Mouse (Mus musculus) embryonic fibroblast, embryonic 13.5 days (primary cell): Measurements from ENCODE around the gene Ttc13. TPM values are rescaled to one million over a fixed set of nuclear protein-coding genes. Genes with fewer than 3 reads are reported as not detected.

Experiments used
- H3K27ac ChIP-seq: 2 replicates; pipeline ENCODE4 v1.5.1; 2012; ENCODE audit warnings: low read length, control low read depth, inconsistent platforms; ENCODE audit not compliant: insufficient read depth
- H3K4me1 ChIP-seq: 2 replicates; pipeline ENCODE4 v1.6.1; 2011; ENCODE audit warnings: low read length; ENCODE audit not compliant: control insufficient read depth, insufficient read depth
- H3K4me3 ChIP-seq: 2 replicates; pipeline ENCODE4 v1.5.1; 2011; ENCODE audit warnings: mild to moderate bottlenecking, control low read depth, low read length; ENCODE audit not compliant: insufficient read depth
- CTCF ChIP-seq: IDR thresholded peaks from 2 replicates; pipeline ENCODE4 v1.5.1; 2011; ENCODE audit warnings: mild to moderate bottlenecking, control low read depth, low read length, moderate library complexity, borderline replicate concordance; ENCODE audit not compliant: insufficient read depth
- POLR2A ChIP-seq: IDR thresholded peaks from 2 replicates; pipeline ENCODE4 v1.6.1; 2011; ENCODE audit warnings: low read depth, mild to moderate bottlenecking, control low read depth, low read length, moderate library complexity
- polyA plus RNA-seq: library from polyadenylated mRNA; stranded (reverse); fragments of >200 nt; gene quantifications from 2 replicates; pipeline ENCODE4 v1.2.4, GENCODE M21; 2011; ENCODE audit warnings: low read depth; ENCODE audit not compliant: missing spikeins, insufficient read length

Ttc13 gene
- polyA plus RNA-seq, result 54.1 and 55.6 TPM in 2 replicates

DNA sequence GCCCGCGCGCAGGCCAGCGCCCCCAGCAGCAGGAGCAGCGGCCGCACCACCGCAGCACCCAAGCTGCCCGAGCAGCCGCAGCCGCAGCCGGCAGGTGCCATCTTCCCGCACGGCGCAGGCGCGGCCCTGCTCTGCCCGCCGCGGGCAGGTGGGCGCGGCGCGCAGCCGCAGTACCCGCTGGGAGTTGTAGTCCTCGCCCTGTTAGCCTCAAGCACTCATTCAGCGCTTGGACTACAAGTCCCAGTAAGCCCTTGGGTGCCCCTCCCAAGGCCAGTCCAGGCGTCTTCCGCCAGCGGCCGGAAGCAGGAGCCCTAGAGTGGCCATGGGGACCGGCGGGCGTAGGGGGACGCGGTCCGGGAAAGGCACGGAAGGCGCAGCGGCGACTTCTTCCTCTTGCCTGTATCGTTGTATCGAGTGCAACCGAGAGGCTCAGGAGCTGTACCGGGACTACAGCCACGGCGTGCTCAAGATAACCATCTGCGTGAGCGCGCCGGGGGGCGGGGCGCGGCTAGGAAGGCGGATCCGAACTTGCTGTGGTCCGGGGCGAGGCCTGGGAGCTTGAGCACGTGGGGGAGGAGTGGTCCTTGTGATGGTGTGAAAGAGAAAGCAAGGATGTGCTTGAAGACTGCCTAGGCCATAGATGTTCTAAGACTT is at the start of gene Ttc13, which contains the start of gene Arv1:
Ttc13 (minus strand) TSS at position 122 of the 654 bp plus-strand sequence.
Arv1 (plus strand) TSS at position 278 of the 654 bp plus-strand sequence.
- no peak for TF ChIP-seq CTCF
- TF ChIP-seq POLR2A, result peak; percentile 33
- peaks cover 8% of the 10 kb centered on the region; the same call in 1 of the 2 replicates for H3K4me1 ChIP-seq
- H3K27ac ChIP-seq, result peak within 1 kb of the TSS; percentile 21; the same call in 1 of the 2 replicates
- peak within 1 kb of the TSS; percentile 89 for H3K4me3 ChIP-seq

GRCm38 (mm10) chr8:124763061-124763460 is 41.3 kb upstream of the Ttc13 start:
- H3K4me3 ChIP-seq, result no peak overlapping the region
- no peaks in the 10 kb centered on the region for H3K4me1 ChIP-seq
- TF ChIP-seq CTCF (no peak), POLR2A (no peak)

GRCm38 (mm10) chr8:124758544-124758943 is 36.8 kb upstream of the Ttc13 start:
- Histone ChIP-seq H3K27ac (no peak overlapping the region), H3K4me3 (no peak overlapping the region), H3K4me1 (no peaks in the 10 kb centered on the region)
- peak; percentile 52; the same call in 1 of the 2 replicates for TF ChIP-seq CTCF
- no peak for TF ChIP-seq POLR2A

More at GRCm38 (mm10) chr8:124763061-124763460, 41.3 kb upstream of the Ttc13 start:
- no peak overlapping the region for H3K27ac ChIP-seq

DNA sequence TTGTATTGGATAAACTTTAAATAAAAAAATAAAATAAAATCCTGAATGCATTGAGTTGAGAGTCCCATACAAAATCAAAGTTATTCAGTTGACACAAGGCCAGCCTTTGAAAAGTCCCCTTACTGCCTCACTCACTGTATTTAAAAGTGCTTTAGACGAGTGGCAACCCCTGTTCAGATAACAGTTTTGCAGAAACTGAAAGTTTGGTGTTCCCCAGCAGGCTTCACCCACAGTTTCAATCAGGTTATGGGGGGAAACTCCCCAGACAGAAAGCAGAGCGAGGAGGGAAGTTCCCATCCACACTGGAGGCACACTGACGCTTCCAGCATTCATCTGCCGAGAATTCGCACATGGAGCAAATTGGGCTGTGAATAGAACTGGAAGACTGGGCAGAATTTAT is 34.8 kb upstream of the Ttc13 start:
- Histone ChIP-seq H3K27ac (no peak overlapping the region), H3K4me1 (no peaks in the 10 kb centered on the region), H3K4me3 (no peak overlapping the region)
- TF ChIP-seq POLR2A, result no peak
- TF ChIP-seq CTCF, result no peak

DNA sequence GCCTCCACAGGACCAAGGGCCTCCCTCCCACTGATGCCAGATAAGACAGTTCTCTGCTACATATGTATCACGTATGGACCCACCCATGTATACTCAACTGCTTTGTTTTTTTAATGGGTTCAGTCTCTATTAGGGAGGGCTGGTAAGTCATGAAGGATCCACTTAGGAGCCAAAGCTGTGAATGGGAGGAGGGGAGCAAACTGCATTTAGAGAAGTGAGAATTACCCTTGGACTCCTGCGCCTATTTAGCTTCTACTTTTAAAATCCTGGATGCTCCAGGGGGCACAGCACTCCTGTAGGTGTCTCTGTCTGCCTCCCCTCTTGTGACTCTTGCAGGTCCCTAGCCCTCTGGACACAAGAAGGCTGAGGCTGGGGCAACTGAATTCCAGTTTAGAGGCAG is 34.4 kb upstream of the Ttc13 start:
- TF ChIP-seq CTCF, result no peak
- no peak for TF ChIP-seq POLR2A
- no peaks in the 10 kb centered on the region for H3K4me1 ChIP-seq
- no peak overlapping the region for H3K27ac ChIP-seq
- no peak overlapping the region for H3K4me3 ChIP-seq

DNA sequence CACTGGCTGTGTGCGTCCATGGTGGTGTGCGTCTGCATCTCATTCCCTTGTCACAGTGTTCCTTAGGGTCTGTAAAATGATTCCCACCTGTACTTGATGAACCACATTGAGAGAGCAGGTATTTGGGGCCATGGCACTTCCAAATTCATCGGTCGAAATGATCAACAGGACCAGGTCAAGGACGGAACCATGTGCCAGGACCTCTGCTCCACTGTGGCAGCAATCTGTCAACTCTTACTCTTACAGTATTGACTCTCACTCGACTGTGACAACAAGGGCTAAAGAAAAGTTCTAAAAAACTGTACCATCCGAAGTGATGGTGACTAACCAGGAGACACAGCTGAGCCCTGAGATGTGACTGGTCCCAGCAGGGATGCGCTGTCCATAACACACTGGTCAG is 33.7 kb upstream of the Ttc13 start:
- no peak overlapping the region for H3K27ac ChIP-seq
- no peak for TF ChIP-seq CTCF
- no peak for TF ChIP-seq POLR2A
- H3K4me1 ChIP-seq, result no peaks in the 10 kb centered on the region
- no peak overlapping the region for H3K4me3 ChIP-seq

DNA sequence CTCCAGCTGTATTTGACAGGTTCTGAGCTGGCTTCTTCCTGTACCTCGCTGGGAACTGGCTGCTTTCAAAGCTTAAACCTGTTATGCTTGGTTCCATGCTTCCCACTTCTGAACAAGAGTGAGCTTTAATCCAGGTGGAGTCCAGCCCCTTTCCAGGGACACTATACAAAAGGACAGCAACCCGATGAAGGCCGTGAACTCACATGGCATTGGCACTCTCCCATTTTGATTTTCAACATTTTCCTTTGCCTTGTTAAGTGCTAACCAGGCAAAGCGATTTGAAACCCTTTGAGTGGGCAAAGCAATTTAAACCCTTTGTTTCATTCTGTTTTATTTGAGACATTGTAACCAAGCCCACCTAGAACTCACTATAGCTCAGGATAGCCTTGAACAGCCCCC is 33.0 kb upstream of the Ttc13 start:
- Histone ChIP-seq H3K4me3 (no peak overlapping the region), H3K27ac (no peak overlapping the region), H3K4me1 (no peaks in the 10 kb centered on the region)
- TF ChIP-seq CTCF, result no peak
- TF ChIP-seq POLR2A, result no peak

DNA sequence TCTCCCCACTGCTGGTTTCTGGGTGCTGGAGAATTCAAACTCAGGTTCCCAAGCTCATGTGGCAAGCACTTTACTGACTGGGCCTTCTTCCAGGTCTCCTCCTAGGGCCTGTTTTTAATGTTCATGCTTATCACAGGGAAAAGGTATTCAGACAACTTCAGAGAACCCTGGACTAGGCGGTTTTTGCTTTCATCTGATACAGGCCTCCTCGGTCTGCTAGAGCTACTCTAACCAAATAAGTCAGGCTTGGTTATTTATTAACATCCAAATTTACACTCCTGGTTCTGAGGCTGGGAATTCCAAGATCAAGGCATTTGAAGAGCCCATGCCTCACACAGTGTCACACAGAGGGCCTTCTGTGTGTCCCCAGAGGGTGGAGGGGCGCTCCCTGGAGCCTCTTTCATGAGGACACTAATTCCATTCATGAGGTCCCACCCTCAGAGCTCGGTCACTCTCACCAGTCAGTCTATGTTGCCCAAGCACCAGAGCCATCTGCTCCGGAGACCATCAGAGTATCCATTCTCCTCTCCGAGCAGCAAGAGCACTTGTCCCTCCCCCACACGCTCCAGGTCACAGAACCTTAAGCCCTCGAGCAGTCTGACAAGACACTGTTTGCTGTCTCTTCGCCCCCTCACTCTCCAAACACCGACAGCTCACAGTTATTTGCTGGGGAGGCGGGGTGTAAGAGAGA is 32.5 kb upstream of the Ttc13 start:
- H3K4me1 ChIP-seq, result no peaks in the 10 kb centered on the region
- H3K4me3 ChIP-seq, result no peak overlapping the region
- H3K27ac ChIP-seq, result no peak overlapping the region
- TF ChIP-seq CTCF (no peak), POLR2A (no peak)

- Histone ChIP-seq H3K4me3 (no peak overlapping the region), H3K4me1 (no peaks in the 10 kb centered on the region), H3K27ac (no peak overlapping the region)
- no peak for TF ChIP-seq CTCF
- no peak for TF ChIP-seq POLR2A
Observed at GRCm38 (mm10) chr8:124752325-124752862, 30.6 kb upstream of the Ttc13 start.

- no peak for TF ChIP-seq CTCF
- no peak for TF ChIP-seq POLR2A
Observed at GRCm38 (mm10) chr8:124751709-124752173, 30.0 kb upstream of the Ttc13 start, which contains the start of gene Fam89a. Gene Fam89a (minus strand): TSS chr8:124751832.

More at GRCm38 (mm10) chr8:124751709-124752173, 30.0 kb upstream of the Ttc13 start, which contains the start of gene Fam89a:
- H3K4me3 ChIP-seq, result peak within 1 kb of the TSS; percentile 49
- H3K4me1 ChIP-seq, result no peaks in the 10 kb centered on the region
- H3K27ac ChIP-seq, result no peak within 1 kb of the TSS
